ENCODE assay signal across 8 mouse cellular contexts in genomic region chr19:31530616-31531015, GRCm38 (mm10).
DNase-seq lines count a peak whose midpoint lies in the region; ATAC-seq and TF ChIP-seq lines count a peak whose summit lies in the region.

No protein-coding gene starts in this region.

- peak overlapping the region; percentile 69 for H3K27ac ChIP-seq in embryonic fibroblast, embryonic 13.5 days (ENCODE audit: insufficient read depth, low read length)
- H3K27ac ChIP-seq in limb, embryonic 13.5 days, result no peak overlapping the region
- H3K27ac ChIP-seq in intestine, embryonic 15.5 days, result no peak overlapping the region

- H3K9me3 ChIP-seq in limb, embryonic 13.5 days, result no peaks in the 10 kb centered on the region
- no peaks in the 10 kb centered on the region for H3K9me3 ChIP-seq in intestine, embryonic 15.5 days

- WGBS in limb, embryonic 13.5 days, result 17% methylated on average over 5 of the region's 5 CpGs
- 25% methylated on average over 5 of the region's 5 CpGs for WGBS in intestine, embryonic 15.5 days

- H3K9ac ChIP-seq in limb, embryonic 13.5 days, result no peak overlapping the region
- no peak overlapping the region for H3K9ac ChIP-seq in intestine, embryonic 15.5 days

- peak; percentile 64; the same call in 1 of the 2 replicates for ATAC-seq in limb, embryonic 13.5 days (ENCODE audit: low FRiP score, low read depth)
- ATAC-seq in intestine, embryonic 15.5 days, result no peak

- no peak for TF ChIP-seq POLR2A in embryonic fibroblast, embryonic 13.5 days (IDR thresholded peaks at IDR 0.05; ENCODE audit: low read depth, low read length)

- H3K4me1 ChIP-seq in embryonic fibroblast, embryonic 13.5 days (ENCODE audit: control insufficient read depth, insufficient read depth, low read length), result peaks cover 18% of the 10 kb centered on the region
- peaks cover 20% of the 10 kb centered on the region for H3K4me1 ChIP-seq in limb, embryonic 13.5 days
- H3K4me1 ChIP-seq in intestine, embryonic 15.5 days (replicated peaks), result 0 out of 2 replicates have a peak, but pooled peaks cover 8% of the 10 kb centered on the region

- no peak overlapping the region for H3K4me3 ChIP-seq in embryonic fibroblast, embryonic 13.5 days (ENCODE audit: insufficient read depth, low read length)
- no peak overlapping the region for H3K4me3 ChIP-seq in limb, embryonic 13.5 days
- no peak overlapping the region for H3K4me3 ChIP-seq in intestine, embryonic 15.5 days (replicated peaks)

- no peaks in the 10 kb centered on the region for H3K36me3 ChIP-seq in limb, embryonic 13.5 days
- H3K36me3 ChIP-seq in intestine, embryonic 15.5 days, result no peaks in the 10 kb centered on the region

- peak; percentile 24 for DNase-seq in embryo, embryonic 11 days
- no peak for DNase-seq in embryo, embryonic 10.5 days (ENCODE audit: low spot score)
- peak; percentile 85 for DNase-seq in 3T3-L1 (ENCODE audit: low read depth, low spot score)
- no peak for DNase-seq in right cerebral cortex, postnatal 25 days
- DNase-seq in T-cell, adult 2 months (ENCODE audit: low spot score), result no peak

- no peak for TF ChIP-seq CTCF in embryonic fibroblast, embryonic 13.5 days (IDR thresholded peaks at IDR 0.05; ENCODE audit: borderline replicate concordance, insufficient read depth, low read length)

- H3K27me3 ChIP-seq in limb, embryonic 13.5 days, result no peaks in the 10 kb centered on the region
- H3K27me3 ChIP-seq in intestine, embryonic 15.5 days (replicated peaks), result no peaks in the 10 kb centered on the region

- H3K4me2 ChIP-seq in limb, embryonic 13.5 days (replicated peaks), result peak overlapping the region; percentile 22; the same call in 1 of the 2 replicates
- no peak overlapping the region for H3K4me2 ChIP-seq in intestine, embryonic 15.5 days (replicated peaks)

Comparison
In these comparisons a context has a peak if more than half of its experiments do, and no peak if none do; other contexts are left out.
1. DNase-seq: peak in embryo, embryonic 11 days (single experiment) and 3T3-L1 (single experiment); none in embryo, embryonic 10.5 days (single experiment), right cerebral cortex, postnatal 25 days (single experiment) and T-cell, adult 2 months (single experiment).